Mouse (Mus musculus) left cerebral cortex, adult 8-10 months (tissue): ENCODE data around the gene Sphk2. TPM values are rescaled to one million over a fixed set of nuclear protein-coding genes. Genes with fewer than 3 reads are reported as not detected.
"Not testable (repeated sequence)": the region's sequence is repeated elsewhere in the genome, so short reads cannot be mapped to it uniquely, and the experiment has no call there.

Experiments used
- DNase-seq, 2 experiments: peaks; one replicate each; pipeline ENCODE4 v3.0.0; 2022; ENCODE audit warnings: low spot score in 2 of 2
- total RNA-seq, 4 experiments: library from RNA; stranded (reverse); gene quantifications; 2 replicates each; pipeline ENCODE4 v1.2.4; 2022

The Sphk2 gene
- total RNA-seq, 4 experiments from 2014 or later = 24.9 to 27.4 (median 25.3) TPM

GRCm38 (mm10) chr7:45697894-45698293, 19.9 kb downstream of the Sphk2 start:
- DNase-seq = no peak

GRCm38 (mm10) chr7:45695098-45695497, 22.7 kb downstream of the Sphk2 start:
- no peak for DNase-seq

- DNase-seq = no peak
Measured at GRCm38 (mm10) chr7:45693921-45694591, 23.7 kb downstream of the Sphk2 start, which contains the start of gene Sec1. Gene Sec1 (minus strand): TSS chr7:45694402.

GRCm38 (mm10) chr7:45692364-45692763, 25.4 kb downstream of the Sphk2 start:
- DNase-seq = no peak

- no peak for DNase-seq
Measured at GRCm38 (mm10) chr7:45689800-45690199, 28.0 kb downstream of the Sphk2 start.

- DNase-seq = no peak
Measured at GRCm38 (mm10) chr7:45689099-45689498, 28.7 kb downstream of the Sphk2 start.

GRCm38 (mm10) chr7:45686841-45687240, 31.0 kb downstream of the Sphk2 start:
- no peak for DNase-seq

- DNase-seq = no peak
Measured at GRCm38 (mm10) chr7:45685811-45686210, 32.0 kb downstream of the Sphk2 start.

GRCm38 (mm10) chr7:45683396-45684050, 34.3 kb downstream of the Sphk2 start, which contains the start of gene Ntn5:
Gene Ntn5 (plus strand): TSS chr7:45684022.
- DNase-seq = no peak

GRCm38 (mm10) chr7:45682144-45683126, 35.4 kb downstream of the Sphk2 start:
- DNase-seq = peak; percentile 46 to 73

- no peak for DNase-seq
Measured at GRCm38 (mm10) chr7:45681046-45681736, 36.6 kb downstream of the Sphk2 start.

- no peak for DNase-seq
Measured at GRCm38 (mm10) chr7:45679966-45680621, 37.7 kb downstream of the Sphk2 start.

- no peak for DNase-seq
Measured at GRCm38 (mm10) chr7:45678513-45678912, 39.3 kb downstream of the Sphk2 start.

GRCm38 (mm10) chr7:45677627-45678295, 40.0 kb downstream of the Sphk2 start:
- no peak for DNase-seq

GRCm38 (mm10) chr7:45668921-45669320, 48.9 kb downstream of the Sphk2 start:
- no peak for DNase-seq

GRCm38 (mm10) chr7:45667761-45668160, 50.0 kb downstream of the Sphk2 start:
- no peak for DNase-seq

GRCm38 (mm10) chr7:45666161-45666560, 51.6 kb downstream of the Sphk2 start, which contains the start of gene Fut2:
Gene Fut2 (minus strand): TSS chr7:45666394.
- DNase-seq = no peak

- no peak for DNase-seq
Measured at GRCm38 (mm10) chr7:45665303-45666138, 52.3 kb downstream of the Sphk2 start.

GRCm38 (mm10) chr7:45661702-45662101, 56.1 kb downstream of the Sphk2 start:
- DNase-seq = not testable (repeated sequence)
